Mouse (Mus musculus): Measurements from ENCODE around the gene Rimklb. TPM values are rescaled to one million over a fixed set of nuclear protein-coding genes. Genes with fewer than 3 reads are reported as not detected.
"Not testable (repeated sequence)": the region's sequence is repeated elsewhere in the genome, so short reads cannot be mapped to it uniquely, and the experiment has no call there.

The Rimklb gene
- polyA plus RNA-seq (2014; fragmentation: Nextera tagmentation; extraction: Ambion mirVana): 19.9 and 23.2 TPM in 2 replicates

- H3K4me1 ChIP-seq (ENCODE audit: control insufficient read depth, insufficient read depth, low read length): peaks cover 11% of the 10 kb centered on the region; the same call in 1 of the 2 replicates
- H3K27me3 ChIP-seq (ENCODE audit: control insufficient read depth, insufficient read depth, low read length): no peaks in the 10 kb centered on the region
- H3K4me2 ChIP-seq (replicated peaks; ENCODE audit: low read depth, low read length): no peak within 1 kb of the TSS
- no peak for ATAC-seq (ENCODE audit: low FRiP score, low TSS enrichment)
- no peak within 1 kb of the TSS for H3K27ac ChIP-seq (ENCODE audit: low read depth, low read length)
- no peaks in the 10 kb centered on the region for H3K9me3 ChIP-seq (ENCODE audit: control insufficient read depth, low read length)
- H3K9ac ChIP-seq (ENCODE audit: low read depth, low read length): no peak within 1 kb of the TSS
- WGBS: 76% methylated on average over 5 of the region's 5 CpGs
- no peaks in the 10 kb centered on the region for H3K36me3 ChIP-seq (ENCODE audit: control insufficient read depth, insufficient read depth, low read length)
- H3K4me3 ChIP-seq (ENCODE audit: low read length): no peak within 1 kb of the TSS
Observed at GRCm38 (mm10) chr6:122498661-122499060, at the start of gene Rimklb. Gene Rimklb, minus strand, starts transcription at chr6:122498761.

GRCm38 (mm10) chr6:122545948-122546347 is 47.4 kb upstream of the Rimklb start:
- no peak for ATAC-seq (ENCODE audit: low FRiP score, low TSS enrichment)
- no peaks in the 10 kb centered on the region for H3K36me3 ChIP-seq (ENCODE audit: control insufficient read depth, insufficient read depth, low read length)
- H3K4me3 ChIP-seq (ENCODE audit: low read length): no peak overlapping the region
- H3K27ac ChIP-seq (ENCODE audit: low read depth, low read length): no peak overlapping the region
- no peak overlapping the region for H3K9ac ChIP-seq (ENCODE audit: low read depth, low read length)
- H3K9me3 ChIP-seq (ENCODE audit: control insufficient read depth, low read length): no peaks in the 10 kb centered on the region
- no peaks in the 10 kb centered on the region for H3K4me1 ChIP-seq (ENCODE audit: control insufficient read depth, insufficient read depth, low read length)
- no peak overlapping the region for H3K4me2 ChIP-seq (replicated peaks; ENCODE audit: low read depth, low read length)
- no peaks in the 10 kb centered on the region for H3K27me3 ChIP-seq (ENCODE audit: control insufficient read depth, insufficient read depth, low read length)
- 76% methylated on average over 10 of the region's 10 CpGs for WGBS

- Histone ChIP-seq H3K27me3 (ENCODE audit: control insufficient read depth, insufficient read depth, low read length) (no peaks in the 10 kb centered on the region), H3K27ac (ENCODE audit: low read depth, low read length) (no peak overlapping the region), H3K9ac (ENCODE audit: low read depth, low read length) (no peak overlapping the region), H3K4me2 (replicated peaks; ENCODE audit: low read depth, low read length) (no peak overlapping the region), H3K9me3 (ENCODE audit: control insufficient read depth, low read length) (no peaks in the 10 kb centered on the region), H3K4me1 (ENCODE audit: control insufficient read depth, insufficient read depth, low read length) (no peaks in the 10 kb centered on the region), H3K4me3 (ENCODE audit: low read length) (no peak overlapping the region), H3K36me3 (ENCODE audit: control insufficient read depth, insufficient read depth, low read length) (no peaks in the 10 kb centered on the region)
- WGBS: 76% methylated on average over 9 of the region's 9 CpGs
- no peak for ATAC-seq (ENCODE audit: low FRiP score, low TSS enrichment)
Observed at GRCm38 (mm10) chr6:122545289-122545882, 46.8 kb upstream of the Rimklb start.

- no peak overlapping the region for H3K4me2 ChIP-seq (replicated peaks; ENCODE audit: low read depth, low read length)
- H3K36me3 ChIP-seq (ENCODE audit: control insufficient read depth, insufficient read depth, low read length): no peaks in the 10 kb centered on the region
- H3K9ac ChIP-seq (ENCODE audit: low read depth, low read length): no peak overlapping the region
- no peaks in the 10 kb centered on the region for H3K27me3 ChIP-seq (ENCODE audit: control insufficient read depth, insufficient read depth, low read length)
- H3K9me3 ChIP-seq (ENCODE audit: control insufficient read depth, low read length): no peaks in the 10 kb centered on the region
- H3K4me1 ChIP-seq (ENCODE audit: control insufficient read depth, insufficient read depth, low read length): no peaks in the 10 kb centered on the region
- ATAC-seq (ENCODE audit: low FRiP score, low TSS enrichment): no peak
- H3K4me3 ChIP-seq (ENCODE audit: low read length): no peak overlapping the region
- WGBS: 93% methylated on average over 1 of the region's 1 CpGs
- no peak overlapping the region for H3K27ac ChIP-seq (ENCODE audit: low read depth, low read length)
Observed at GRCm38 (mm10) chr6:122544672-122545071, 46.1 kb upstream of the Rimklb start.

- Histone ChIP-seq H3K27ac (ENCODE audit: low read depth, low read length) (no peak overlapping the region), H3K9me3 (ENCODE audit: control insufficient read depth, low read length) (no peaks in the 10 kb centered on the region), H3K27me3 (ENCODE audit: control insufficient read depth, insufficient read depth, low read length) (no peaks in the 10 kb centered on the region), H3K4me2 (replicated peaks; ENCODE audit: low read depth, low read length) (no peak overlapping the region), H3K4me1 (ENCODE audit: control insufficient read depth, insufficient read depth, low read length) (no peaks in the 10 kb centered on the region), H3K36me3 (ENCODE audit: control insufficient read depth, insufficient read depth, low read length) (no peaks in the 10 kb centered on the region), H3K9ac (ENCODE audit: low read depth, low read length) (no peak overlapping the region), H3K4me3 (ENCODE audit: low read length) (no peak overlapping the region)
- no peak for ATAC-seq (ENCODE audit: low FRiP score, low TSS enrichment)
- WGBS: 87% methylated on average over 5 of the region's 5 CpGs
Observed at GRCm38 (mm10) chr6:122543574-122543973, 45.0 kb upstream of the Rimklb start.

- not testable (repeated sequence) for H3K36me3 ChIP-seq (ENCODE audit: control insufficient read depth, insufficient read depth, low read length); H3K4me2 ChIP-seq (replicated peaks; ENCODE audit: low read depth, low read length); H3K27me3 ChIP-seq (ENCODE audit: control insufficient read depth, insufficient read depth, low read length); H3K9me3 ChIP-seq (ENCODE audit: control insufficient read depth, low read length); H3K4me1 ChIP-seq (ENCODE audit: control insufficient read depth, insufficient read depth, low read length); H3K27ac ChIP-seq (ENCODE audit: low read depth, low read length); H3K4me3 ChIP-seq (ENCODE audit: low read length); ATAC-seq (ENCODE audit: low FRiP score, low TSS enrichment); H3K9ac ChIP-seq (ENCODE audit: low read depth, low read length)
- WGBS: 78% methylated on average over 5 of the region's 5 CpGs
Observed at GRCm38 (mm10) chr6:122542459-122542858, 43.9 kb upstream of the Rimklb start.

- H3K9ac ChIP-seq (ENCODE audit: low read depth, low read length): no peak overlapping the region
- H3K4me2 ChIP-seq (replicated peaks; ENCODE audit: low read depth, low read length): no peak overlapping the region
- H3K4me1 ChIP-seq (ENCODE audit: control insufficient read depth, insufficient read depth, low read length): no peaks in the 10 kb centered on the region
- no peak overlapping the region for H3K4me3 ChIP-seq (ENCODE audit: low read length)
- H3K9me3 ChIP-seq (ENCODE audit: control insufficient read depth, low read length): no peaks in the 10 kb centered on the region
- 90% methylated on average over 9 of the region's 9 CpGs for WGBS
- no peaks in the 10 kb centered on the region for H3K36me3 ChIP-seq (ENCODE audit: control insufficient read depth, insufficient read depth, low read length)
- no peaks in the 10 kb centered on the region for H3K27me3 ChIP-seq (ENCODE audit: control insufficient read depth, insufficient read depth, low read length)
- no peak overlapping the region for H3K27ac ChIP-seq (ENCODE audit: low read depth, low read length)
- ATAC-seq (ENCODE audit: low FRiP score, low TSS enrichment): no peak
Observed at GRCm38 (mm10) chr6:122539564-122539963, 41.0 kb upstream of the Rimklb start.

GRCm38 (mm10) chr6:122534032-122534431 is 35.5 kb upstream of the Rimklb start:
- Histone ChIP-seq H3K4me3 (ENCODE audit: low read length) (no peak overlapping the region), H3K36me3 (ENCODE audit: control insufficient read depth, insufficient read depth, low read length) (no peaks in the 10 kb centered on the region), H3K27ac (ENCODE audit: low read depth, low read length) (no peak overlapping the region), H3K9ac (ENCODE audit: low read depth, low read length) (no peak overlapping the region), H3K4me1 (ENCODE audit: control insufficient read depth, insufficient read depth, low read length) (0 out of 2 replicates have a peak, but pooled peaks cover 3% of the 10 kb centered on the region), H3K27me3 (ENCODE audit: control insufficient read depth, insufficient read depth, low read length) (no peaks in the 10 kb centered on the region), H3K4me2 (replicated peaks; ENCODE audit: low read depth, low read length) (no peak overlapping the region), H3K9me3 (ENCODE audit: control insufficient read depth, low read length) (no peaks in the 10 kb centered on the region)
- WGBS: 21% methylated on average over 3 of the region's 3 CpGs
- ATAC-seq (ENCODE audit: low FRiP score, low TSS enrichment): no peak

- no peak overlapping the region for H3K27ac ChIP-seq (ENCODE audit: low read depth, low read length)
- H3K36me3 ChIP-seq (ENCODE audit: control insufficient read depth, insufficient read depth, low read length): no peaks in the 10 kb centered on the region
- H3K27me3 ChIP-seq (ENCODE audit: control insufficient read depth, insufficient read depth, low read length): no peaks in the 10 kb centered on the region
- H3K9ac ChIP-seq (ENCODE audit: low read depth, low read length): no peak overlapping the region
- H3K9me3 ChIP-seq (ENCODE audit: control insufficient read depth, low read length): no peaks in the 10 kb centered on the region
- 11% methylated on average over 4 of the region's 4 CpGs for WGBS
- H3K4me1 ChIP-seq (ENCODE audit: control insufficient read depth, insufficient read depth, low read length): 0 out of 2 replicates have a peak, but pooled peaks cover 3% of the 10 kb centered on the region
- peak; percentile 56; the same call in 1 of the 2 replicates for ATAC-seq (ENCODE audit: low FRiP score, low TSS enrichment)
- 0 out of 2 replicates have a peak overlapping the region, but pooled peaks have one; percentile 15 for H3K4me2 ChIP-seq (replicated peaks; ENCODE audit: low read depth, low read length)
- H3K4me3 ChIP-seq (ENCODE audit: low read length): no peak overlapping the region; the same call in 1 of the 2 replicates
Observed at GRCm38 (mm10) chr6:122532883-122533302, 34.3 kb upstream of the Rimklb start.

All from kidney, embryonic 14.5 days (tissue).